Mouse (Mus musculus): ENCODE data around the gene Gm20075. TPM values are rescaled to one million over a fixed set of nuclear protein-coding genes. Genes with fewer than 3 reads are reported as not detected.
"Not testable (repeated sequence)": the region's sequence is repeated elsewhere in the genome, so short reads cannot be mapped to it uniquely, and the experiment has no call there.

Gm20075 gene
- total RNA-seq (2021): 10 to 100 TPM; 30.1 to 30.2 TPM
- long read RNA-seq, experiment 1, partial matches to known transcripts: 0 of 2 reads
- long read RNA-seq, experiment 1, other reads (novel, unspliced or antisense): 0 of 2 reads
- long read RNA-seq, experiment 2, partial matches to known transcripts: 0 of 3 reads
- long read RNA-seq, experiment 2, other reads (novel, unspliced or antisense): 0 of 3 reads

GRCm38 (mm10) chr13:96081276-96081675 is at the start of gene Gm20075:
TSS of gene Gm20075 (minus strand) at chr13:96081376.
- DNase-seq (ENCODE audit: low spot score in 2 of 2): not testable (repeated sequence)

- DNase-seq (ENCODE audit: low spot score in 2 of 2): no peak
Measured at GRCm38 (mm10) chr13:96129081-96129480, 47.9 kb upstream of the Gm20075 start.

GRCm38 (mm10) chr13:96126669-96127068 is 45.5 kb upstream of the Gm20075 start:
- DNase-seq (ENCODE audit: low spot score in 2 of 2): no peak

- no peak for DNase-seq (ENCODE audit: low spot score in 2 of 2)
Measured at GRCm38 (mm10) chr13:96125011-96125410, 43.8 kb upstream of the Gm20075 start.

- DNase-seq (ENCODE audit: low spot score in 2 of 2): no peak
Measured at GRCm38 (mm10) chr13:96112711-96113110, 31.5 kb upstream of the Gm20075 start.

- no peak for DNase-seq (ENCODE audit: low spot score in 2 of 2)
Measured at GRCm38 (mm10) chr13:96110767-96111166, 29.6 kb upstream of the Gm20075 start.

GRCm38 (mm10) chr13:96106367-96106766 is 25.2 kb upstream of the Gm20075 start:
- no peak for DNase-seq (ENCODE audit: low spot score in 2 of 2)

GRCm38 (mm10) chr13:96090929-96091328 is 9.8 kb upstream of the Gm20075 start:
- no peak for DNase-seq (ENCODE audit: low spot score in 2 of 2)

- DNase-seq (ENCODE audit: low spot score in 2 of 2): no peak
Measured at GRCm38 (mm10) chr13:96085581-96086302, 4.6 kb upstream of the Gm20075 start.

- DNase-seq (ENCODE audit: low spot score in 2 of 2): not testable (repeated sequence)
Measured at GRCm38 (mm10) chr13:96081754-96082153, 578 bp upstream of the Gm20075 start, which contains the start of gene Gm17190. TSS of gene Gm17190 (plus strand) at chr13:96082054.

- DNase-seq (ENCODE audit: low spot score in 2 of 2): no peak
Measured at GRCm38 (mm10) chr13:96073555-96073954, 7.6 kb downstream of the Gm20075 start.

- no peak for DNase-seq (ENCODE audit: low spot score in 2 of 2)
Measured at GRCm38 (mm10) chr13:96052755-96053154, 28.4 kb downstream of the Gm20075 start.

- no peak for DNase-seq (ENCODE audit: low spot score in 2 of 2)
Measured at GRCm38 (mm10) chr13:96045396-96045795, 35.8 kb downstream of the Gm20075 start.

GRCm38 (mm10) chr13:96040275-96041042 is 40.7 kb downstream of the Gm20075 start:
- no peak for DNase-seq (ENCODE audit: low spot score in 2 of 2)

GRCm38 (mm10) chr13:96039536-96039935 is 41.6 kb downstream of the Gm20075 start:
- DNase-seq (ENCODE audit: low spot score in 2 of 2): no peak

- peak; percentile 66 to 70 for DNase-seq (ENCODE audit: low spot score in 2 of 2)
Measured at GRCm38 (mm10) chr13:96030368-96031223, 50.6 kb downstream of the Gm20075 start.

Other genes starting within 250 kb of the Gm20075 start
- gene Iqgap2, start 189.5 kb downstream of the Gm20075 start, total RNA-seq (2021): 10 to 100 TPM; 16.1 to 19.7 TPM
- not detected for gene Gm17190, start 678 bp upstream of the Gm20075 start, total RNA-seq (2021)
- 10 to 100 TPM; 31.9 to 34.5 TPM for gene Sv2c, start 51.2 kb upstream of the Gm20075 start, total RNA-seq (2021)

Data from left cerebral cortex, adult 18-20 months (tissue).